In the genomic region with DNA sequence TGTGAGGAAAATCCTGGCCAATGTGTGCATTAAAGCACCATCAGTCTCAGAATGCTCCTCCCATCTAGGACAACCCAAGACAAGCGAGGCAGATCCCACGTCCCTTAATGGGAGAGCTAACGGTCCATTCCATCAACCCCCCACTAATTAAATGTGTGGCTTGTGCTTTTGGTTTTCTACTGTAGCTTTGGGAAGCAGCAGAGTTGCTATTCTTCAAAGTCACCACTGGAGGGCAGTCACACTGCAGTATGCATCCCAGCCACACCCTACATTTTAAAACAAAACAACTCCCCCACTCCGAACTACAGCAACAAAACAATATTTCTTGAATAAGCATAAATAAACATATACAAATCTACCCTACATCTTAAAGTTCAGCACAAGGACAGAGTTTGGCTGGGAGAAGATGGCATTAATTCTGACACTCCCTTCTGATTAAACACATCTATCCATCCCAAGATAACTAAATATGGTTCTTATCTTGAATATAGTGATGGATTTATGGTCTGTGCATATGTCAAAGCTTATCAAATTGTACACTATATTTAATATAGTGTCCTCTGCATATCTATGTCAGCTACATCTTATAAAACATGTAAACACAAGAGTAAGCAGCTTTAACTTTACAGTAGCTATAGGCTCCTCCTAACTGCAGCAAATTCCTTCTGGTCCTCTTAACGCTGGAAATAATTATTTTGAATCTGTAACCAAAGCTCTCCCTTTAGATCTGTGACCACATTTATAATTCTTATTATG, we compare ENCODE assay signal across 8 mouse cellular contexts.
DNase-seq lines count a peak whose midpoint lies in the region; ATAC-seq and TF ChIP-seq lines count a peak whose summit lies in the region.

No protein-coding gene starts in this region.

- H3K27me3 ChIP-seq in liver, adult 2 months (ENCODE audit: control insufficient read depth, insufficient read depth, low read length): no peaks in the 10 kb centered on the region
- no peaks in the 10 kb centered on the region for H3K27me3 ChIP-seq in liver, embryonic 12.5 days (replicated peaks)
- H3K27me3 ChIP-seq in lung, embryonic 15.5 days: no peaks in the 10 kb centered on the region

- no peaks in the 10 kb centered on the region for H3K9me3 ChIP-seq in liver, embryonic 12.5 days (replicated peaks)
- no peaks in the 10 kb centered on the region for H3K9me3 ChIP-seq in lung, embryonic 15.5 days

- no peak for ATAC-seq in CD4-positive, CD25-positive, alpha-beta regulatory T cell, adult 4 months
- ATAC-seq in liver, embryonic 12.5 days: no peak
- peak; percentile 46; the same call in 1 of the 2 replicates for ATAC-seq in lung, embryonic 15.5 days (ENCODE audit: borderline replicate concordance, extremely low read depth, low FRiP score, low TSS enrichment)

- no peak overlapping the region for H3K9ac ChIP-seq in liver, adult 2 months (ENCODE audit: low read depth, low read length)
- no peak overlapping the region for H3K9ac ChIP-seq in liver, embryonic 12.5 days
- no peak overlapping the region for H3K9ac ChIP-seq in lung, embryonic 15.5 days

- no peak overlapping the region for H3K4me3 ChIP-seq in liver, adult 2 months (ENCODE audit: insufficient read depth, low read depth, low read length)
- H3K4me3 ChIP-seq in liver, embryonic 12.5 days: no peak overlapping the region
- H3K4me3 ChIP-seq in lung, embryonic 15.5 days: no peak overlapping the region

- no peak for TF ChIP-seq POLR2A in liver, adult 2 months (IDR thresholded peaks at IDR 0.05; ENCODE audit: extremely low read depth, insufficient read depth, low read length)

- no peaks in the 10 kb centered on the region; the same call in 1 of the 2 replicates for H3K4me1 ChIP-seq in liver, adult 2 months (ENCODE audit: control insufficient read depth, insufficient read depth, low read length)
- H3K4me1 ChIP-seq in liver, embryonic 12.5 days: no peaks in the 10 kb centered on the region
- no peaks in the 10 kb centered on the region for H3K4me1 ChIP-seq in lung, embryonic 15.5 days

- no peak overlapping the region for H3K4me2 ChIP-seq in liver, embryonic 12.5 days
- H3K4me2 ChIP-seq in lung, embryonic 15.5 days: no peak overlapping the region

- DNase-seq in CD4-positive, CD25-positive, alpha-beta regulatory T cell, adult 2 months (ENCODE audit: low read depth, low spot score): peak; percentile 10
- peak; percentile 32 for DNase-seq in liver, adult 2 months (ENCODE audit: extremely low read depth, low read depth, low spot score)
- peak; percentile 70 for DNase-seq in embryo, embryonic 10.5 days (ENCODE audit: low spot score)
- no peak for DNase-seq in urinary bladder, adult 2 months (ENCODE audit: low spot score)
- no peak for DNase-seq in layer of hippocampus, adult 11-12 months (ENCODE audit: low spot score)

- no peak overlapping the region for H3K27ac ChIP-seq in liver, adult 2 months (replicated peaks; ENCODE audit: insufficient read depth, low read depth, low read length)
- H3K27ac ChIP-seq in liver, embryonic 12.5 days: no peak overlapping the region
- no peak overlapping the region for H3K27ac ChIP-seq in lung, embryonic 15.5 days

- peak; percentile 74 for TF ChIP-seq CTCF in liver, adult 2 months (IDR thresholded peaks at IDR 0.05; ENCODE audit: low read depth, low read length)

- no peaks in the 10 kb centered on the region for H3K79me2 ChIP-seq in liver, adult 2 months (ENCODE audit: control insufficient read depth, insufficient read depth, low read length)

- H3K36me3 ChIP-seq in liver, adult 2 months (ENCODE audit: control insufficient read depth, insufficient read depth, low read length): no peaks in the 10 kb centered on the region
- no peaks in the 10 kb centered on the region for H3K36me3 ChIP-seq in liver, embryonic 12.5 days
- no peaks in the 10 kb centered on the region for H3K36me3 ChIP-seq in lung, embryonic 15.5 days

- WGBS in liver, adult 2 months: 19% methylated on average over 5 of the region's 5 CpGs
- WGBS in liver, embryonic 12.5 days (ENCODE audit: insufficient replicate concordance): 12% methylated on average over 5 of the region's 5 CpGs
- WGBS in lung, embryonic 15.5 days: 10% methylated on average over 5 of the region's 5 CpGs

Comparison
In these comparisons a context has a peak if more than half of its experiments do, and no peak if none do; other contexts are left out.
1. DNase-seq: peak in CD4-positive, CD25-positive, alpha-beta regulatory T cell, adult 2 months (single experiment), liver, adult 2 months (single experiment) and embryo, embryonic 10.5 days (single experiment); none in urinary bladder, adult 2 months (single experiment) and layer of hippocampus, adult 11-12 months (single experiment).